Mouse (Mus musculus): ENCODE measurements around the gene Gm40193.
"Not testable (repeated sequence)": the region's sequence is repeated elsewhere in the genome, so short reads cannot be mapped to it uniquely, and the experiment has no call there.

The Gm40193 gene

DNA sequence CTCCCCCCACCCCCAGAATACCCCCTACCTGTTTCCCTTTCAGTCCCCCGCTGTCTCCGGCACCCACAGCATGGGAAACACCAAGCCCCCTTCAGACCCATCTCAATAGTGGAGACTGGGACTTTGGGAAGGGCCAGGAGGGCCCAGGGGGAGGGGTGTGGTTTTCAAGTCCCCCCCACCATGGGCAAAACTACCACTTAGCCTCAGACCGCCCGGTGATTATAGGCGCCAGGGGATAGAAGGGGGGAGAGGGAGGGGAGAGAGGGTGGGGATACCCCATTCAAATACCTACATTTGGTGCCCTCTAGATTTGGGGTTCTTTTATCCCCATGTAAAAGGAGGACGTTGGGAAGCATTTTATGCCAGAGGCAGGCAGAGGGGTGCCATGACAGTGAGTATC is at the start of gene Gm40193:
TSS of gene Gm40193 (minus strand) at position 101 of the 400 bp plus-strand sequence.
- no peak for DNase-seq (ENCODE audit: extremely low spot score)

DNA sequence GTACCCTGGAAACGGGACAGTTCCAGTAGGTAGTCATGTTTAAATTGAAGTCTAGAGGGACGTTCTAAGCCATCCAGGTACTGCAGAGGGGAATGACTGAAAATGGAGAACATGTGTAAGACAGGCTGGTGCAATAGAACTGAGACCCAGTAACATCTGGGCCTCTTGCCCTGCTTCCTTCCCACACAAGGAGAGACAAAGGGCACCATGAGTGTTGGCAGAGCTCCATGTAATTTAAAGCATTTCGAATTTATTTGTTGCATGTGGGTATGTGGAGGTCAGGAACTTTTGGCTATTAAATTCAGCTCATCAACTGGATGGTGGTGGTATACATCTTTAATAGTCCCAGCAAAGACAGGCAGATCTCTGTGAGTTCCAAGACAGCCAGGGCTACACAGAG is 49.5 kb upstream of the Gm40193 start:
- DNase-seq (ENCODE audit: extremely low spot score) = no peak

DNA sequence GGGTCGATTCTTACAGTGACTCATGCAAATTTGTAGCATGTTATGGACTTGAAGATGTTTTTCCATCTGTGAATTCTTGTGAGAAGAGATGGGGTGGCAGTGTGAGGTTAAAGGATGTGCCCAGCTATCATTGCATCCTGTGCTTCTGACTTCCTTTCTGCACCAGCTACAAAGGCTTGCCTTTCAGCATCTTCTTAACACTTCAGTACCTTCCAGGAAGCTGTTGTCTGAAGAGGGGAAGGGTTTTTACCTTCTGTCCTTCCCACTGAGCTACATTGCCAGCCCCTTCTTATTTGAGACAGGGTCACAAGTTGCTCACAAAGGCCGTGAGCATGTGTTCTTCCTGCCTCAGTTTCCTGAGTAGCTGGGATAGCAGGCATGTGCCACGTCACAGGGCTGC is 48.2 kb upstream of the Gm40193 start:
- no peak for DNase-seq (ENCODE audit: extremely low spot score)

DNA sequence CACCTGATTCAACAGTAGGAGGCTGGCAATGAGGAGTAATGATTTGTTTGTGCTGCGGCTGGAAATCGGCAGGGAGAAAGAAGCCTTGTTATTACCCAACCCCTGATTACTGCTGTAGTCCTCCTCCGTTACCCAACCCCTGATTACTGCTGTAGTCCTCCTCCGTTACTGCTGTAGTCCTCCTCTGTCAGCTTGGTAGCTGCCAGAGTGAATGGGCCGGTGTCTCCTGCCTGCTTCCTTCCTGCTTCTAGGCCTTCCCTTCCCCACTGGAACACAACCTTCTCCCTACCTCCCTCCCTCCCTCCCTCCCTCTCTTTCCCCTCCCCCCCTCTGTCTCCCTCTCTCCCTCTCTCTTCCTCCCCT is 47.6 kb upstream of the Gm40193 start:
- no peak for DNase-seq (ENCODE audit: extremely low spot score)

DNA sequence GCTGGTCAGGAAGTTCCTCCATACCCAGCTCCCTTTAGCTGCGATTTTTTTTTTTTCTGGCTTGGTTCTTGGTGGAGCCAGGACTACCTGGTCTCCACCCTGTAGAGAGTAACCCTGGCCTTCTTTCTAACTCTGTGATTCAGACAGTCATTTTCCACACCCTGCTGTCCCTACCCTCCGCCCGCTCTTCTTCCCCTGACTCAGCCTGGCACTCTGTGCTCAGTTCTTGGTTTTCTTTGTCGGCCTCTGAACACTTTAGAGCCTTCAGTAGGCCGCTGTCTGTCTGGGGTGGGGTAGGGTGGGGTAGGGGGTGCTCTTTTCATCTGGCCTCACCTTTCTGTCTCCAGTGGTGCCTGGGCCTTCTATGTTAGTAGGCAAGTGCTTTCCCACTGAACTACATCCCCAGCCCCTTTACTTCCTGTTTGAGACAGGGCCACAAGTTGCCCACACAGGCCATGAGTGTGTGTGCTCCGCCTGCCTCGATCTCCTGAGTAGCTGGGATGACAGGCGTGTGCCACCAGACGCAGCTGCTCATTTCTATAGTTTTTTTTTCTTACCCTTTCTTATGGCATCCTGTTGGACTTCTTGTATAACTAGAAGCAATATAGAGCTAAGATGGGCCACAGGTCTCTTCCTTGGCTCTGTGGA is 47.1 kb upstream of the Gm40193 start:
- no peak for DNase-seq (ENCODE audit: extremely low spot score)

DNA sequence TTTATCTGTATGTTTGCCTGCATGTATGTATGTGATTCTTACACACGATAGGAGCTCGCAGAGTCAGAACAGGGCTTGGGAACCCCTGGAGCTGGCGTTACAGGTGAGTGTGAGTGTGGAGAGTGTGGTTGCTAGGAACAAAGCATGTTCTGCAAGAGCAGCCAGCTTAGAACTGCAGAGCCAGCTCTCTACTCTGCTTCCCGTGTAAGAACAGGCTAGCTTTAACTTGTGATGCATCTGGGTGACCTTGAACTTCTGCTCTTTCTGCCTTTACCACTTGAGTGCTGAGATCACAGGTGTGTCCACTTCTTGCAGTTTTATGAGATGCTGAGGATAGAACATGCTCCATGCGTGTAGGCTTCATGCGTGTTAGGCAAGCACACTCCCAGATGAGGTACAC is 46.2 kb upstream of the Gm40193 start:
- DNase-seq (ENCODE audit: extremely low spot score) = no peak

- DNase-seq (ENCODE audit: extremely low spot score) = no peak
These were observed 44.5 kb upstream of the Gm40193 start for GRCm38 (mm10) chr11:70577201-70577600.

GRCm38 (mm10) chr11:70573872-70574271 is 41.1 kb upstream of the Gm40193 start:
- no peak for DNase-seq (ENCODE audit: extremely low spot score)

DNA sequence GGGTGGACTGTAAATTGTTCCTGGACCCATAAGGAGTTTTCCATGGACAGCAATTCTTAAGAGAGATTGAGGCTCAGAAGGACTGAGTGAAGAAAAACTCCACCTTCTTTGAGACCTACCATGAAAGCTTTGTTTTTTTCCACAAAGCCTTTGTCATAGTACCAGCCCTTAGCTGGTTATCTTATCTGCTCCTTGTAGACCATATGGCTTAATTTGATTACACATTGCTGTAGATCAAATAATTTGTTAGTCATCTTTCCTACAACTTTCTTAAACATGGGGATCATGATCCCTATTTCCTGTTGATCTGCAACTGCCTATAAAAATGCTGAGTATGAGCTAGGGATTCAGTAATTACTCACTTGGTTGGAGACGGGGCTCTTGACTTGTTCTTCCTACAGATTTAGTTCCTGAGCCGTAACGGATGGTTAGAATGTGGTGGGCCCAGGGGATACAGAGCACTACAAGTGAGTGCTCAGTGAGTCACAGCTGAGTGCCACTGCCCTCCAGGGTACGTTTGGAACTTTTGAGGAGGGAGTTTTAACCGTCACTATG is 39.7 kb upstream of the Gm40193 start:
- DNase-seq (ENCODE audit: extremely low spot score) = no peak

GRCm38 (mm10) chr11:70571641-70572040 is 38.9 kb upstream of the Gm40193 start:
- DNase-seq (ENCODE audit: extremely low spot score) = no peak

GRCm38 (mm10) chr11:70570614-70571013 is 37.9 kb upstream of the Gm40193 start:
- not testable (repeated sequence) for DNase-seq (ENCODE audit: extremely low spot score)

DNA sequence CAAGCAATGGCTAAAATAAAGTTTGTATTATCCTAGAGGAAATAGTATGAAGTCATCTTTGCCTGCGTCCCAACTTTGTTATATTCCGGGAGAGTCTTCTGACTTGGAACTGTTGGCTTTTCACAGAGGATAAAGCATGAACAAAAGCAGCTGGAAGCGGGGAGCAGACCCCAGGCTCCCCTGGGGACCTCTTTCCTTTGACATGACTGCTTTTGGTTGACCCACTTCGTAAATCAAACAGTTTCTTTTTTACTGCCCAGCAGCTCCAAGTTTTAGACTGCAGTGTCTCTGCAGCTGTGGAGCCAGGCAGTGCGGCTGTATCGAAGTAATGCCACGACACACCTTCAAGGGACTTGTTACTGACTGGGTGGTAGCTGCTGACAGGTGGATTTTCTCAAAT is 33.8 kb upstream of the Gm40193 start:
- DNase-seq (ENCODE audit: extremely low spot score) = no peak

DNA sequence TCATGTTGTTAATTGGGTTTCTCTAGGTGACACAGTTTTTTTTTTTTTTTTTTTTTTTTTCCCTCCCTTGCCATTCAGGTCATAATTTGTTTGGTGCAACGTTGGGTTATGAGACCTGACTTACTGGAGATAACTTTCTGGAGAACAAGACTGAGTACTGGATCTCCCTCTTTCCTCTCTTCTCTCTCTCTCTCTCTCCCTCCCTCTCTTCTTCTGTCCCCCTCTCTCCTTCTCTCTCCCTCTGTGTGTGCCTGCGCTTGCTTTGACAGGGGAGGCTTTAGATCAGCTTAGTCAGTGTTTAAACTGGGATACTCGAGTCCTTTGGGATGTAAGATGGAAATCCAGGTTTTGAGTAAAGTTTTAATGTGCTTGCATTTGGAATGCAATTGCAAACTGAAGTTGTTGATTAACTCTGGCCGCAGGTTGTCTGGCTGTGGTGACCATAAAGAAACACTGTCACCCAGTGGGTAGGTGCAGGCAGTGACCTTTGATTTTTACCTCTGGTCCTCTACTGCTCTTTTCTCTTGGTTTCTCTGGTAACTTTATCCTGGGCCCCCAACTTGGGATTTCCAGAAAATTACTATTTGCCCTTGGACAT is 31.6 kb upstream of the Gm40193 start:
- no peak for DNase-seq (ENCODE audit: extremely low spot score)

DNA sequence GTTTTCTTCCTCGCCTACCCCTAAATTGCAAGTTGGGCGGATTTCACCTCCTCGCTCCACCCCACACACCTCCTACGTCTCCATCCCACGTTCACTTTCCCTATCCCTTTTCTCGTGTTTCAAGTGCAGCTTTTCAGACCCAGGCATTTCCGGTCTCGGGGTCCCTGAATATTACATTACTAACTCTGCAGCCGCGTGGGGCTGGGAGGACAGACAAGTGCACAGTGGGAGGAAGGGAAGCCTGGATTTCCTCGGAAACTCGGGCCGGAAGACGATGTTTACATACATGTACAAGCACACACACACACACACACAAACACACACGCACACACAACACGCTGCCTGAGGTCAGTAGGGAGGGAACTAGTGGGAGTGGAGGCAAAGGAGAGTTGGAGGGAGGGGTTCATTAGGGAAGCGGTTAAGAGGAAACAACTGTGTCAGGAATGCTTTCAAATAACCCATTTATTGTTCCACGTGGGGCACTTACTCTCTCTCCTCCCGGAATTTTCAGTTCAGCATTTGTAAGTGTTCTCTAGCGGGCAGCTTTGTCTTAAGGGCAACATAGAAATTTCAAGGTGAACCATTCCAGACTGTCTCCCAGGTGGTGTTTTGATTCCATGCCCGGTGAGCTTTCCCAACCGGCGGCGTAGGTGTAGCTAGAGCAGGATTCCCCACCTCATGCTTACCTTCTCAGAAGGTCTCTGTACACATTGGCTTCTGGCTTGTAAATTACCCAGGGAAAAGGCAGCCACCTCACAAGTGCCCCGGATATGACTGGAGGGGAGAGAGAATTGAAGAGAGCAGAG is 30.9 kb upstream of the Gm40193 start:
- peak; percentile 42 for DNase-seq (ENCODE audit: extremely low spot score)

GRCm38 (mm10) chr11:70562995-70563469 is 30.3 kb upstream of the Gm40193 start:
- no peak for DNase-seq (ENCODE audit: extremely low spot score)

GRCm38 (mm10) chr11:70562287-70562994 is 29.7 kb upstream of the Gm40193 start, which contains the start of gene Mink1:
Gene Mink1, plus strand, starts transcription at chr11:70562881.
- peak; percentile 91 for DNase-seq (ENCODE audit: extremely low spot score)

DNA sequence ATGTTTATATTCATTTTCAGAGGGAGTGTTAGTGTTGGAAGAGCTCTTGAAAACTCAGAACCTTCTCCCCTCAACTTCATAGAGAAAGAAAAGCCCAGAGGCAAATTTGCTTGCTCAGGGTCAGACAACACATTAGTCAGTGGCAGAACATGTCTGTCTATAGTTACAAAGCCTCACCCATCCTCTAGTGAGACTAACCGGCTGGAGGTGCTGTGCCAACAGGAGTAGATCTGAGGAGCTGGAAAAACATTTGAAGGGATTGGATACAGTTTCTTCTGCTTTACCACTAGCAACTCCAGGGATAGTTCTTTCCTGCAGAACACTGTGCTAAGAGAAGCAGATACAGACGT is 29.2 kb upstream of the Gm40193 start:
- DNase-seq (ENCODE audit: extremely low spot score) = no peak

- no peak for DNase-seq (ENCODE audit: extremely low spot score)
These were observed 24.8 kb upstream of the Gm40193 start for GRCm38 (mm10) chr11:70557545-70557944.

- no peak for DNase-seq (ENCODE audit: extremely low spot score)
These were observed 21.2 kb upstream of the Gm40193 start for GRCm38 (mm10) chr11:70553940-70554339.

- DNase-seq (ENCODE audit: extremely low spot score) = no peak
These were observed 18.8 kb upstream of the Gm40193 start for GRCm38 (mm10) chr11:70551526-70551925.

- no peak for DNase-seq (ENCODE audit: extremely low spot score)
These were observed 11.8 kb upstream of the Gm40193 start for GRCm38 (mm10) chr11:70544496-70544895.

DNA sequence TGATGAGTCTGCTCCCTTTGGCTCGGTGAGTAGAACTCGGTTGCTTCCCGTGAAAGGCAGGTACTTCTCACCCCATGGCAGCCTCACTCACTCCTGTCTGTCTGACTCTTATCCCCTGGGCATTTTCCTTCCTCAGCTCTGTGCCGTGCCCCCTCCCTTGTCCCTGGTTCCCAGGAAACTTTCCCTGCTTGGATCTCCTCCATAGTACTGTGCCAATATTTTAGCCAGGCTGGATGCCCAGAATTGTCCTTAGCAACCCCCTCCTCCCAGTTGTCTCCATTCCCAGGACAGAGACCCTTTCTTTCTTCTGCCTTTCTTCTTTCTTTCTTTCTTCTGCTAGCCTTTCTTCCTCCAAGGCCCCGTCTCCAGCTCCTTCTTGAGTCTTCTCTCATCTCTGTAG is 8.7 kb upstream of the Gm40193 start:
- no peak for DNase-seq (ENCODE audit: extremely low spot score)

Data from embryo, embryonic 9.5 days (tissue).